Mouse (Mus musculus) stomach, postnatal 0 days (tissue): ENCODE results near the gene Xxylt1.

Experiments used
- CTCF ChIP-seq: IDR thresholded peaks from 2 replicates; pipeline ENCODE4 v1.5.1; 2016; ENCODE audit warnings: antibody characterized with exemption, low read depth, mild to moderate bottlenecking, moderate library complexity
- EP300 ChIP-seq: optimal IDR thresholded peaks from 2 replicates; pipeline ENCODE3; 2016; ENCODE audit warnings: antibody characterized with exemption

- TF ChIP-seq EP300 (no peak), CTCF (no peak)
Measured at GRCm38 (mm10) chr16:30932196-30932595, 149.0 kb downstream of the Xxylt1 start.
